Mouse (Mus musculus) stomach, embryonic 15.5 days (tissue): ENCODE data around the gene Gm20388. TPM values are rescaled to one million over a fixed set of nuclear protein-coding genes. Genes with fewer than 3 reads are reported as not detected.

Source experiments
- ATAC-seq: fragments of 200-750 bp; cut with Nextera tagmentation; 2 replicates; pipeline ENCODE4 v1.8.0; 2017; ENCODE audit warnings: low read depth, moderate number of reproducible peaks, moderate TSS enrichment; ENCODE audit not compliant: insufficient read depth, low FRiP score
- H3K27ac ChIP-seq: fragments of 300-500 bp; sonication (generic); 2 replicates; pipeline ENCODE4 v1.5.1; 2015; ENCODE audit warnings: mild to moderate bottlenecking, inconsistent platforms
- H3K27me3 ChIP-seq: fragments of 300-500 bp; sonication (generic); replicated peaks from 2 replicates; pipeline ENCODE4 v1.6.1; 2015; ENCODE audit warnings: inconsistent platforms
- H3K36me3 ChIP-seq: fragments of 300-500 bp; sonication (generic); 2 replicates; pipeline ENCODE4 v1.6.1; 2015; ENCODE audit warnings: inconsistent platforms
- H3K4me1 ChIP-seq: fragments of 300-500 bp; sonication (generic); 2 replicates; pipeline ENCODE4 v1.6.1; 2015; ENCODE audit warnings: inconsistent platforms
- H3K4me2 ChIP-seq: fragments of 300-500 bp; sonication (generic); 2 replicates; pipeline ENCODE4 v1.6.1; 2015; ENCODE audit warnings: mild to moderate bottlenecking, inconsistent platforms
- H3K4me3 ChIP-seq: fragments of 300-500 bp; sonication (generic); replicated peaks from 2 replicates; pipeline ENCODE4 v1.5.1; 2015; ENCODE audit warnings: inconsistent platforms
- H3K9ac ChIP-seq: fragments of 300-500 bp; sonication (generic); 2 replicates; pipeline ENCODE4 v1.6.1; 2015; ENCODE audit warnings: inconsistent platforms
- H3K9me3 ChIP-seq: fragments of 300-500 bp; sonication (generic); 2 replicates; pipeline ENCODE4 v1.6.1; 2016; ENCODE audit warnings: inconsistent platforms
- WGBS: fragments of 180-500 bp; shearing (Covaris S2); methylation state at CpG from one replicate; pipeline ENCODE4 v1.1.7; 2015; 5-methylcytosine and 5-hydroxymethylcytosine counted together
- polyA plus RNA-seq: library from polyadenylated mRNA; unstranded; fragments of >200 nt; fragmentation: Nextera tagmentation; extraction: Ambion mirVana; gene quantifications from 2 replicates; pipeline ENCODE4 v1.2.1, GENCODE M21; 2015

Gene Gm20388
- polyA plus RNA-seq, 1 experiment from 2014 or later, result not detected

GRCm38 (mm10) chr8:124259925-124260324, 4349.3 kb downstream of the Gm20388 start:
- H3K27ac ChIP-seq, result no peak overlapping the region
- no peaks in the 10 kb centered on the region for H3K9me3 ChIP-seq
- no peaks in the 10 kb centered on the region for H3K36me3 ChIP-seq
- H3K9ac ChIP-seq, result no peak overlapping the region
- H3K4me3 ChIP-seq, result no peak overlapping the region
- H3K27me3 ChIP-seq, result no peaks in the 10 kb centered on the region
- ATAC-seq, result no peak
- peaks cover 37% of the 10 kb centered on the region for H3K4me1 ChIP-seq
- no peak overlapping the region for H3K4me2 ChIP-seq
- WGBS, result 83% methylated on average over 7 of the region's 7 CpGs

- Histone ChIP-seq H3K27ac (no peak overlapping the region), H3K9me3 (no peaks in the 10 kb centered on the region), H3K4me2 (no peak overlapping the region), H3K4me3 (no peak overlapping the region), H3K36me3 (no peaks in the 10 kb centered on the region), H3K4me1 (peaks cover 42% of the 10 kb centered on the region), H3K27me3 (no peaks in the 10 kb centered on the region), H3K9ac (no peak overlapping the region)
- 53% methylated on average over 12 of the region's 12 CpGs for WGBS
- ATAC-seq, result no peak
Observed at GRCm38 (mm10) chr8:124260371-124260770, 4349.7 kb downstream of the Gm20388 start.

GRCm38 (mm10) chr8:124263058-124263457, 4352.4 kb downstream of the Gm20388 start:
- ATAC-seq, result no peak
- Histone ChIP-seq H3K9me3 (no peaks in the 10 kb centered on the region), H3K27me3 (no peaks in the 10 kb centered on the region), H3K27ac (no peak overlapping the region), H3K9ac (no peak overlapping the region), H3K4me2 (no peak overlapping the region), H3K36me3 (no peaks in the 10 kb centered on the region), H3K4me1 (peaks cover 22% of the 10 kb centered on the region), H3K4me3 (no peak overlapping the region)
- 64% methylated on average over 9 of the region's 9 CpGs for WGBS

- WGBS, result 54% methylated on average over 8 of the region's 8 CpGs
- H3K9ac ChIP-seq, result no peak overlapping the region
- H3K4me1 ChIP-seq, result peaks cover 22% of the 10 kb centered on the region
- H3K9me3 ChIP-seq, result no peaks in the 10 kb centered on the region
- H3K4me2 ChIP-seq, result no peak overlapping the region
- H3K36me3 ChIP-seq, result no peaks in the 10 kb centered on the region
- H3K4me3 ChIP-seq, result no peak overlapping the region
- H3K27me3 ChIP-seq, result no peaks in the 10 kb centered on the region
- H3K27ac ChIP-seq, result no peak overlapping the region
- no peak for ATAC-seq
Observed at GRCm38 (mm10) chr8:124264032-124264431, 4353.4 kb downstream of the Gm20388 start.

- Histone ChIP-seq H3K4me1 (peaks cover 22% of the 10 kb centered on the region), H3K27ac (0 out of 2 replicates have a peak overlapping the region, but pooled peaks have one; percentile 18), H3K36me3 (no peaks in the 10 kb centered on the region), H3K4me3 (no peak overlapping the region), H3K9me3 (no peaks in the 10 kb centered on the region), H3K4me2 (no peak overlapping the region), H3K9ac (no peak overlapping the region), H3K27me3 (no peaks in the 10 kb centered on the region)
- ATAC-seq, result no peak
- 84% methylated on average over 12 of the region's 12 CpGs for WGBS
Observed at GRCm38 (mm10) chr8:124264671-124265070, 4354.0 kb downstream of the Gm20388 start.

GRCm38 (mm10) chr8:124265130-124265529, 4354.5 kb downstream of the Gm20388 start:
- H3K9ac ChIP-seq, result no peak overlapping the region
- no peaks in the 10 kb centered on the region for H3K9me3 ChIP-seq
- 0 out of 2 replicates have a peak overlapping the region, but pooled peaks have one; percentile 18 for H3K27ac ChIP-seq
- H3K4me2 ChIP-seq, result no peak overlapping the region
- no peaks in the 10 kb centered on the region for H3K36me3 ChIP-seq
- no peak for ATAC-seq
- 69% methylated on average over 2 of the region's 2 CpGs for WGBS
- H3K27me3 ChIP-seq, result no peaks in the 10 kb centered on the region
- H3K4me1 ChIP-seq, result peaks cover 19% of the 10 kb centered on the region
- no peak overlapping the region for H3K4me3 ChIP-seq

- Histone ChIP-seq H3K9ac (no peak overlapping the region), H3K9me3 (no peaks in the 10 kb centered on the region), H3K4me1 (peaks cover 18% of the 10 kb centered on the region), H3K27me3 (no peaks in the 10 kb centered on the region), H3K4me2 (no peak overlapping the region), H3K4me3 (no peak overlapping the region), H3K27ac (0 out of 2 replicates have a peak overlapping the region, but pooled peaks have one; percentile 18), H3K36me3 (no peaks in the 10 kb centered on the region)
- 63% methylated on average over 8 of the region's 8 CpGs for WGBS
- peak; percentile 69 for ATAC-seq
Observed at GRCm38 (mm10) chr8:124265798-124266197, 4355.2 kb downstream of the Gm20388 start.

GRCm38 (mm10) chr8:124267206-124267605, 4356.6 kb downstream of the Gm20388 start:
- Histone ChIP-seq H3K36me3 (no peaks in the 10 kb centered on the region), H3K27ac (no peak overlapping the region), H3K27me3 (no peaks in the 10 kb centered on the region), H3K9ac (no peak overlapping the region), H3K4me2 (no peak overlapping the region), H3K9me3 (no peaks in the 10 kb centered on the region), H3K4me1 (peaks cover 21% of the 10 kb centered on the region), H3K4me3 (no peak overlapping the region)
- WGBS, result 79% methylated on average over 4 of the region's 4 CpGs
- no peak for ATAC-seq

GRCm38 (mm10) chr8:124270504-124270903, 4359.9 kb downstream of the Gm20388 start:
- Histone ChIP-seq H3K27ac (no peak overlapping the region), H3K9me3 (no peaks in the 10 kb centered on the region)

GRCm38 (mm10) chr8:124270904-124271303, 4360.3 kb downstream of the Gm20388 start:
- Histone ChIP-seq H3K4me3 (no peak overlapping the region), H3K27me3 (no peaks in the 10 kb centered on the region), H3K9me3 (no peaks in the 10 kb centered on the region), H3K9ac (no peak overlapping the region), H3K4me1 (peaks cover 12% of the 10 kb centered on the region), H3K27ac (no peak overlapping the region), H3K36me3 (no peaks in the 10 kb centered on the region; the same call in 1 of the 2 replicates), H3K4me2 (no peak overlapping the region)
- 68% methylated on average over 11 of the region's 11 CpGs for whole genome bisulfite sequencing
- ATAC-seq, result no peak

More at GRCm38 (mm10) chr8:124270504-124270903, 4359.9 kb downstream of the Gm20388 start:
- no peak overlapping the region for H3K9ac ChIP-seq
- peaks cover 15% of the 10 kb centered on the region for H3K4me1 ChIP-seq
- WGBS, result 86% methylated on average over 6 of the region's 6 CpGs
- no peak overlapping the region for H3K4me3 ChIP-seq
- H3K4me2 ChIP-seq, result no peak overlapping the region
- H3K27me3 ChIP-seq, result no peaks in the 10 kb centered on the region
- ATAC-seq, result no peak
- H3K36me3 ChIP-seq, result no peaks in the 10 kb centered on the region; the same call in 1 of the 2 replicates

GRCm38 (mm10) chr8:124271518-124271917, 4360.9 kb downstream of the Gm20388 start:
- Histone ChIP-seq H3K9me3 (no peaks in the 10 kb centered on the region), H3K4me3 (no peak overlapping the region), H3K4me2 (no peak overlapping the region), H3K36me3 (no peaks in the 10 kb centered on the region; the same call in 1 of the 2 replicates), H3K9ac (no peak overlapping the region), H3K4me1 (peaks cover 13% of the 10 kb centered on the region), H3K27ac (no peak overlapping the region), H3K27me3 (no peaks in the 10 kb centered on the region)
- 81% methylated on average over 12 of the region's 12 CpGs for WGBS
- ATAC-seq, result no peak

GRCm38 (mm10) chr8:124272792-124273191, 4362.2 kb downstream of the Gm20388 start:
- WGBS, result 55% methylated on average over 3 of the region's 3 CpGs
- Histone ChIP-seq H3K9ac (no peak overlapping the region), H3K9me3 (no peaks in the 10 kb centered on the region), H3K4me3 (no peak overlapping the region), H3K4me2 (no peak overlapping the region), H3K4me1 (peaks cover 17% of the 10 kb centered on the region), H3K27me3 (no peaks in the 10 kb centered on the region), H3K36me3 (no peaks in the 10 kb centered on the region; the same call in 1 of the 2 replicates), H3K27ac (no peak overlapping the region)
- no peak for ATAC-seq
